Mouse (Mus musculus) hindbrain, embryonic 12.5 days (tissue): Measurements from ENCODE around the gene Cryba4. TPM values are rescaled to one million over a fixed set of nuclear protein-coding genes. Genes with fewer than 3 reads are reported as not detected.

Experiments
- ATAC-seq: fragments of 200-750 bp; cut with Nextera tagmentation; 2 replicates; pipeline ENCODE4 v1.8.0; 2017; ENCODE audit warnings: moderate TSS enrichment; ENCODE audit not compliant: low FRiP score
- H3K27ac ChIP-seq: fragments of 300-500 bp; sonication (generic); 2 replicates; pipeline ENCODE4 v1.5.1; 2016; ENCODE audit warnings: mild to moderate bottlenecking
- H3K27me3 ChIP-seq: fragments of 300-500 bp; sonication (generic); 2 replicates; pipeline ENCODE4 v1.6.1; 2016; ENCODE audit warnings: mild to moderate bottlenecking
- H3K36me3 ChIP-seq: fragments of 300-500 bp; sonication (generic); 2 replicates; pipeline ENCODE4 v1.6.1; 2016; ENCODE audit warnings: mild to moderate bottlenecking
- H3K4me1 ChIP-seq: fragments of 300-500 bp; sonication (generic); 2 replicates; pipeline ENCODE4 v1.6.1; 2016
- H3K4me2 ChIP-seq: fragments of 300-500 bp; sonication (generic); replicated peaks from 2 replicates; pipeline ENCODE4 v1.6.1; 2016; ENCODE audit warnings: mild to moderate bottlenecking
- H3K4me3 ChIP-seq: fragments of 300-500 bp; sonication (generic); 2 replicates; pipeline ENCODE4 v1.5.1; 2016; ENCODE audit warnings: mild to moderate bottlenecking
- H3K9ac ChIP-seq: fragments of 300-500 bp; sonication (generic); 2 replicates; pipeline ENCODE4 v1.6.1; 2016; ENCODE audit warnings: mild to moderate bottlenecking, moderate library complexity
- H3K9me3 ChIP-seq: fragments of 300-500 bp; sonication (generic); replicated peaks from 2 replicates; pipeline ENCODE4 v1.6.1; 2016; ENCODE audit warnings: mild to moderate bottlenecking
- WGBS: fragments of 180-500 bp; shearing (Covaris S2); methylation state at CpG from one replicate; pipeline ENCODE4 v1.1.7; 2016; 5-methylcytosine and 5-hydroxymethylcytosine counted together
- polyA plus RNA-seq: library from polyadenylated mRNA; unstranded; fragments of >200 nt; fragmentation: Nextera tagmentation; extraction: Ambion mirVana; gene quantifications from 2 replicates; pipeline ENCODE4 v1.2.1, GENCODE M21; 2016

The Cryba4 gene
- polyA plus RNA-seq, 1 experiment from 2014 or later: 1.8 TPM

GRCm38 (mm10) chr5:112275021-112275804 is 22.9 kb upstream of the Cryba4 start:
- Histone ChIP-seq H3K4me3 (no peak overlapping the region), H3K27ac (no peak overlapping the region), H3K9ac (no peak overlapping the region), H3K27me3 (peaks cover 5% of the 10 kb centered on the region; the same call in 1 of the 2 replicates), H3K4me1 (peaks cover 42% of the 10 kb centered on the region), H3K36me3 (no peaks in the 10 kb centered on the region), H3K9me3 (no peaks in the 10 kb centered on the region), H3K4me2 (peak overlapping the region; percentile 82)
- ATAC-seq: no peak
- WGBS: 57% methylated on average over 3 of the region's 4 CpGs

- Histone ChIP-seq H3K4me1 (peaks cover 32% of the 10 kb centered on the region), H3K27me3 (peaks cover 11% of the 10 kb centered on the region; the same call in 1 of the 2 replicates), H3K4me2 (no peak overlapping the region), H3K9me3 (no peaks in the 10 kb centered on the region), H3K4me3 (no peak overlapping the region), H3K27ac (no peak overlapping the region), H3K36me3 (no peaks in the 10 kb centered on the region), H3K9ac (no peak overlapping the region)
- 43% methylated on average over 2 of the region's 2 CpGs for WGBS
- no peak for ATAC-seq
Measured at GRCm38 (mm10) chr5:112273746-112274463, 21.6 kb upstream of the Cryba4 start.

GRCm38 (mm10) chr5:112272934-112273333 is 20.6 kb upstream of the Cryba4 start:
- Histone ChIP-seq H3K27ac (no peak overlapping the region), H3K27me3 (peaks cover 17% of the 10 kb centered on the region; the same call in 1 of the 2 replicates), H3K9ac (no peak overlapping the region), H3K4me2 (no peak overlapping the region), H3K4me1 (peaks cover 26% of the 10 kb centered on the region), H3K4me3 (no peak overlapping the region), H3K36me3 (no peaks in the 10 kb centered on the region), H3K9me3 (no peaks in the 10 kb centered on the region)
- WGBS: 67% methylated on average over 2 of the region's 2 CpGs
- no peak for ATAC-seq

GRCm38 (mm10) chr5:112270764-112271541 is 18.6 kb upstream of the Cryba4 start:
- peak overlapping the region; percentile 29 for H3K4me2 ChIP-seq
- H3K27me3 ChIP-seq: peaks cover 19% of the 10 kb centered on the region; the same call in 1 of the 2 replicates
- no peaks in the 10 kb centered on the region for H3K36me3 ChIP-seq
- H3K9ac ChIP-seq: 0 out of 2 replicates have a peak overlapping the region, but pooled peaks have one; percentile 3
- H3K4me3 ChIP-seq: no peak overlapping the region
- H3K27ac ChIP-seq: peak overlapping the region; percentile 70
- 37% methylated on average over 24 of the region's 24 CpGs for WGBS
- H3K4me1 ChIP-seq: peaks cover 17% of the 10 kb centered on the region
- no peaks in the 10 kb centered on the region for H3K9me3 ChIP-seq
- ATAC-seq: 0 out of 2 replicates have a peak, but pooled peaks have one; percentile 44

GRCm38 (mm10) chr5:112266011-112266777 is 13.9 kb upstream of the Cryba4 start:
- Histone ChIP-seq H3K9me3 (no peaks in the 10 kb centered on the region), H3K36me3 (no peaks in the 10 kb centered on the region), H3K27me3 (peaks cover 15% of the 10 kb centered on the region; the same call in 1 of the 2 replicates), H3K4me2 (0 out of 2 replicates have a peak overlapping the region, but pooled peaks have one; percentile 21), H3K4me1 (peaks cover 17% of the 10 kb centered on the region), H3K4me3 (no peak overlapping the region), H3K9ac (no peak overlapping the region), H3K27ac (no peak overlapping the region)
- no peak for ATAC-seq
- 64% methylated on average over 9 of the region's 9 CpGs for WGBS

GRCm38 (mm10) chr5:112265515-112265914 is 13.2 kb upstream of the Cryba4 start:
- WGBS: 8% methylated on average over 10 of the region's 10 CpGs
- ATAC-seq: no peak
- Histone ChIP-seq H3K36me3 (no peaks in the 10 kb centered on the region), H3K27me3 (peaks cover 14% of the 10 kb centered on the region; the same call in 1 of the 2 replicates), H3K9ac (no peak overlapping the region), H3K4me3 (no peak overlapping the region), H3K27ac (no peak overlapping the region), H3K4me2 (0 out of 2 replicates have a peak overlapping the region, but pooled peaks have one; percentile 21), H3K9me3 (no peaks in the 10 kb centered on the region), H3K4me1 (peaks cover 11% of the 10 kb centered on the region)

- Histone ChIP-seq H3K27ac (no peak overlapping the region), H3K36me3 (no peaks in the 10 kb centered on the region), H3K9ac (no peak overlapping the region), H3K4me3 (no peak overlapping the region), H3K4me2 (no peak overlapping the region), H3K27me3 (peaks cover 13% of the 10 kb centered on the region; the same call in 1 of the 2 replicates), H3K4me1 (peaks cover 8% of the 10 kb centered on the region), H3K9me3 (no peaks in the 10 kb centered on the region)
- WGBS: 81% methylated on average over 5 of the region's 5 CpGs
- no peak for ATAC-seq
Measured at GRCm38 (mm10) chr5:112265110-112265509, 12.8 kb upstream of the Cryba4 start.

- Histone ChIP-seq H3K4me2 (no peak overlapping the region), H3K9ac (no peak overlapping the region), H3K4me3 (no peak overlapping the region), H3K36me3 (no peaks in the 10 kb centered on the region), H3K9me3 (no peaks in the 10 kb centered on the region), H3K27ac (no peak overlapping the region), H3K27me3 (peaks cover 10% of the 10 kb centered on the region; the same call in 1 of the 2 replicates), H3K4me1 (peaks cover 8% of the 10 kb centered on the region)
- 89% methylated on average over 7 of the region's 7 CpGs for WGBS
- ATAC-seq: no peak
Measured at GRCm38 (mm10) chr5:112264099-112264498, 11.8 kb upstream of the Cryba4 start.

- H3K36me3 ChIP-seq: no peaks in the 10 kb centered on the region
- H3K9ac ChIP-seq: no peak overlapping the region
- 78% methylated on average over 3 of the region's 3 CpGs for WGBS
- no peak overlapping the region for H3K4me2 ChIP-seq
- no peak for ATAC-seq
- H3K9me3 ChIP-seq: no peaks in the 10 kb centered on the region
- no peaks in the 10 kb centered on the region; the same call in 1 of the 2 replicates for H3K27me3 ChIP-seq
- H3K4me1 ChIP-seq: peaks cover 6% of the 10 kb centered on the region
- H3K27ac ChIP-seq: no peak overlapping the region
- no peak overlapping the region for H3K4me3 ChIP-seq
Measured at GRCm38 (mm10) chr5:112260818-112261217, 8.5 kb upstream of the Cryba4 start.

GRCm38 (mm10) chr5:112259862-112260650 is 7.7 kb upstream of the Cryba4 start:
- Histone ChIP-seq H3K4me1 (no peaks in the 10 kb centered on the region), H3K9me3 (no peaks in the 10 kb centered on the region), H3K27me3 (no peaks in the 10 kb centered on the region; the same call in 1 of the 2 replicates), H3K9ac (no peak overlapping the region), H3K27ac (no peak overlapping the region), H3K36me3 (no peaks in the 10 kb centered on the region), H3K4me2 (no peak overlapping the region), H3K4me3 (no peak overlapping the region)
- ATAC-seq: no peak
- 89% methylated on average over 16 of the region's 16 CpGs for WGBS

GRCm38 (mm10) chr5:112257896-112258295 is 5.6 kb upstream of the Cryba4 start:
- Histone ChIP-seq H3K4me1 (peaks cover 4% of the 10 kb centered on the region; the same call in 1 of the 2 replicates), H3K27ac (no peak overlapping the region), H3K27me3 (no peaks in the 10 kb centered on the region; the same call in 1 of the 2 replicates), H3K4me3 (no peak overlapping the region), H3K9me3 (no peaks in the 10 kb centered on the region), H3K36me3 (no peaks in the 10 kb centered on the region), H3K4me2 (no peak overlapping the region), H3K9ac (no peak overlapping the region)
- 82% methylated on average over 3 of the region's 3 CpGs for WGBS
- ATAC-seq: no peak
